Mouse (Mus musculus) embryonic fibroblast, embryonic 13.5 days (primary cell): ENCODE data around the gene Gm18336.

Experiments used
- CTCF ChIP-seq: IDR thresholded peaks from 2 replicates; pipeline ENCODE4 v1.5.1; 2011; ENCODE audit warnings: mild to moderate bottlenecking, control low read depth, low read length, moderate library complexity, borderline replicate concordance; ENCODE audit not compliant: insufficient read depth
- POLR2A ChIP-seq: IDR thresholded peaks from 2 replicates; pipeline ENCODE4 v1.6.1; 2011; ENCODE audit warnings: low read depth, mild to moderate bottlenecking, control low read depth, low read length, moderate library complexity

DNA sequence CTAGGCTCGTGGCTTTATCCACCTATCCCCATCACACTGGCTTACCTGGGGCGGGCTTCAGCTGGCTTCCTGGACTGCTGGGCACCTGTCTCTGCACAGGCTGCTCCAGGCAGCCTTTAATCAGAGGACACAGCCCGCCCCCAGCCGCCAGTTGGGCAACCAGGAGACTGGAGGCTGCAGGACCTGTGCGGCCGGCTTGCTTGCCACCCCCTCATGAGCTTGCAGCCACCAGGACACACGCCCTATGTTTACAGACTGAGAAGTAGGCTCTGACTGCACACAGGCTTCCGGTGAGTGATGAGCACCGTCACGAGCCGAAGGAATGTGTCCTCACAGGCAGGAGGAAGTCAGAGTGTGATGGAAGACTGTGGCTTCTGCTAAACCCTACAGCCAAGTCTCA is 36.7 kb upstream of the Gm18336 start, which contains the start of gene Trex2:
- TF ChIP-seq CTCF (no peak), POLR2A (no peak)
